Mouse (Mus musculus) erythroblast, embryonic 14.5 days (primary cell): ENCODE results near the gene Fam178b.

Source experiments
- GATA1 ChIP-seq: IDR thresholded peaks from 2 replicates; pipeline ENCODE4 v1.6.1; 2012; ENCODE audit warnings: low read length, inconsistent platforms, mixed read lengths
- TAL1 ChIP-seq: IDR thresholded peaks from 3 replicates; pipeline ENCODE4 v1.6.1; 2012; ENCODE audit warnings: low read length, inconsistent platforms, mixed read lengths

DNA sequence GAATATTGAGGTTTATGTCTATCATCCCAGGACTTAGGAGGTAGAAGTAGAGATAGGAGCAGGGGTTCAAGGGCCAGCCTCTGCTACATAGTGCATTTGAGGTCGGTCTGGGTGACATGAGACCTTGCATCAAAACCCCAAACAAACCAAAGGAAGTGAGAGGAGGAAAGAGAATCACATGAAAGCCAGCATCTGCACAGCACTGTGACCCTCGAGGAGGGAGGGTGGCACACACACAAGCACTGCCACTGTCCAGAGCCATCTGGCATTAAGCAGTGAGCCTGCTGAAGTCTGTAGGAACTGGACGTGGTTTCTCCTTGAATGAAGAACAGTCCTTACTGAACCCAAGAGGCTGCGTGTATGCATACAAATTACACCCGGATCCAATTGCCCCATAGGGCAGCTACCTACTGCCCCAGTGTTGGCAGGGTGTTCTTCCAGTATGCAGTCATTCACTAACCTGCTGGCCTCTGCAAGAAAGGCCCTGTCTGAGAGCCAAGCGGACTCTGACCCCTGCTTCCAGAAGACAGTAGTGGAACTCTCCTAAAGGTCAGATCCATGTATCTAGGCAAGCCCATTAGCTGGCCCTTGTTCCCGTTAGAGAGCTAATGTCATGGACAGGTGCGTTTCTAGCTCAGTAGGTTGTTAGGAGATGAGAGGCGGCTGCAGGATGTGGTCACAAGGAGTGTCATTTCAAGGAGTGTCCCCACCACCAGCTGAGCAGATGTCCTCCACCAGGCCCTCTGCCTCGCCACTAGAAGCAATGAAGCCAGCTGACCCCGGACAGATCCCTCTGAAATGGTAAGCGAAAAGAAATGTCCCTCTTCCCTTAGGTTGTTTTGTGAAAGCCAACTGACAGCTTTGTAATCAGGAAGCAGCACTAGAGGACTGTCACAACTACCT is 78.5 kb downstream of the Fam178b start:
- TF ChIP-seq GATA1 (no peak), TAL1 (no peak)
